Mouse (Mus musculus) forebrain, embryonic 11.5 days (tissue): ENCODE results near the gene Fam149a. TPM values are rescaled to one million over a fixed set of nuclear protein-coding genes. Genes with fewer than 3 reads are reported as not detected.

Experiments used
- ATAC-seq: fragments of 200-750 bp; cut with Nextera tagmentation; replicated peaks from 2 replicates; pipeline ENCODE4 v1.8.0; 2017; ENCODE audit warnings: moderate TSS enrichment; ENCODE audit not compliant: low FRiP score
- DNase-seq: peaks from one replicate; pipeline ENCODE4 v3.0.0-alpha.2; 2017; ENCODE audit warnings: low spot score
- H3K27ac ChIP-seq: fragments of 300-500 bp; sonication (generic); 2 replicates; pipeline ENCODE4 v1.5.1; 2014; ENCODE audit warnings: low read depth, low read length
- H3K27me3 ChIP-seq: fragments of 300-500 bp; sonication (generic); 2 replicates; pipeline ENCODE4 v1.6.1; 2014; ENCODE audit warnings: mild to moderate bottlenecking, low read length, mixed read lengths; ENCODE audit not compliant: control insufficient read depth, insufficient read depth
- H3K36me3 ChIP-seq: fragments of 300-500 bp; sonication (generic); 2 replicates; pipeline ENCODE4 v1.6.1; 2014; ENCODE audit warnings: mild to moderate bottlenecking, low read length, moderate library complexity, mixed read lengths; ENCODE audit not compliant: control insufficient read depth, insufficient read depth
- H3K4me1 ChIP-seq: fragments of 300-500 bp; sonication (generic); replicated peaks from 2 replicates; pipeline ENCODE4 v1.6.1; 2014; ENCODE audit warnings: low read length, mixed read lengths; ENCODE audit not compliant: control insufficient read depth, insufficient read depth
- H3K4me2 ChIP-seq: fragments of 300-500 bp; sonication (generic); 2 replicates; pipeline ENCODE4 v1.6.1; 2014; ENCODE audit warnings: low read depth, mild to moderate bottlenecking, low read length, moderate library complexity, mixed read lengths; ENCODE audit not compliant: severe bottlenecking
- H3K4me3 ChIP-seq: fragments of 300-500 bp; sonication (generic); 2 replicates; pipeline ENCODE4 v1.5.1; 2014; ENCODE audit warnings: low read depth, low read length
- H3K9ac ChIP-seq: fragments of 300-500 bp; sonication (generic); 2 replicates; pipeline ENCODE4 v1.6.1; 2014; ENCODE audit warnings: low read length
- H3K9me3 ChIP-seq: fragments of 300-500 bp; sonication (generic); 2 replicates; pipeline ENCODE4 v1.6.1; 2016; ENCODE audit warnings: low read length, mixed read lengths; ENCODE audit not compliant: control insufficient read depth
- WGBS: fragments of 180-500 bp; shearing (Covaris S2); extraction: QIAGEN DNeasy Blood & Tissue Kit; methylation state at CpG from one replicate; pipeline ENCODE4 v1.1.7; 2014; 5-methylcytosine and 5-hydroxymethylcytosine counted together
- polyA plus RNA-seq: library from polyadenylated mRNA; unstranded; fragments of >200 nt; fragmentation: Nextera tagmentation; extraction: Ambion mirVana; gene quantifications from 2 replicates; pipeline ENCODE4 v1.2.1, GENCODE M21; 2014

The Fam149a gene
- polyA plus RNA-seq, 1 experiment from 2014 or later = 9.5 TPM

DNA sequence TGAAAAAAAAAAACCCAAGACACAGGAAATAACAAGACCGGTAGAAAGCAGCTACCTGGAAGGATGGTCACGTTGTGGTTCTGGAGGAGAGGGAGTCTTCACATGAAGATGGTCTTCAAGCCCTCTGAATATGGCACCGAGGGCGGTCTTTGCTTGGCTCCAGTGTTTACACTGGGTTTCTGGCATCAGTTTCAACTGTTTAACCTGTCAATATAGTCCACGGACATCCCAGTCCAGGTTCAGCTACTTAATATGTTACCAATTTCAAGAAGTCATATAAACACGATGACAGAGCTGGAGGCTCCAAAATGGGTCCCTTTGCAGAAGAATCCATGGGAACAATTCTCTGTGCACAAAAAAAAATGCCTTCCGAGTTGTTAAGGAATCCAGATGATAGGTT lies 87.4 kb downstream of the Fam149a start, which contains the start of gene Klkb1:
Klkb1 (minus strand) TSS at position 173 of the 400 bp plus-strand sequence.
- ATAC-seq (no peak), DNase-seq (no peak)
- Histone ChIP-seq H3K9me3 (no peaks in the 10 kb centered on the region), H3K4me3 (no peak within 1 kb of the TSS), H3K4me1 (no peaks in the 10 kb centered on the region), H3K27me3 (no peaks in the 10 kb centered on the region), H3K27ac (no peak within 1 kb of the TSS), H3K36me3 (no peaks in the 10 kb centered on the region), H3K4me2 (no peak within 1 kb of the TSS), H3K9ac (no peak within 1 kb of the TSS)
- WGBS = 89% methylated on average over 7 of the region's 7 CpGs

DNA sequence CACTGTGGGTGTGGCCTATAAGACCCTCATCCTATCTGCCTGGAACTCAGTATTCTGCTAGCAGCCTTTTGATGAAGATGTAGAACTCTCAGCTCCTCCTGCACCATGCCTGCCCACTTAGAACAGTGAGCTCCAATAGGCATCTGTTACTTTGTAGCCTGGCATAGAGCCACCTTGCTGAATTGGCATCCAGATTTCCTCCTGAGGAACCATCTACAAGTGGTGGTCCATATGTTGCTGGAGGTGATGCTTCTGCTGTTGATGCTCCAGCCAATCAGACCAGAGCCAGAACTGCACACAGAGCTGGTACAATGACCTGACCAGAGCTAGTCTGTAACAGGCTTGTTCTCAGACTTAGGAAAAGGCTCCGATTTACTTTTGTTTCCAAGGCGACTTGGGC lies 90.3 kb downstream of the Fam149a start:
- ATAC-seq (no peak), DNase-seq (no peak)
- Histone ChIP-seq H3K4me1 (no peaks in the 10 kb centered on the region), H3K27me3 (no peaks in the 10 kb centered on the region), H3K27ac (no peak overlapping the region), H3K36me3 (no peaks in the 10 kb centered on the region), H3K9ac (no peak overlapping the region), H3K4me2 (no peak overlapping the region), H3K9me3 (no peaks in the 10 kb centered on the region), H3K4me3 (no peak overlapping the region)
- 87% methylated on average over 2 of the region's 2 CpGs for WGBS

Other genes with a start within 250 kb of the Fam149a start
- gene F11, start 120.3 kb downstream of the Fam149a start, polyA plus RNA-seq = not detected in 2 replicates
- gene Klkb1, start 87.4 kb downstream of the Fam149a start, polyA plus RNA-seq = not detected in 2 replicates
- not detected in 2 replicates for gene Gm45753, start 73.8 kb downstream of the Fam149a start, polyA plus RNA-seq
- gene Cyp4v3, start 49.1 kb downstream of the Fam149a start, polyA plus RNA-seq = 0.69 and 1.6 TPM in 2 replicates
- 0.86 and 1.3 TPM in 2 replicates for gene Tlr3, start 28.8 kb upstream of the Fam149a start, polyA plus RNA-seq
- gene Sorbs2, start 125.5 kb upstream of the Fam149a start, polyA plus RNA-seq = 78.7 and 83.0 TPM in 2 replicates